Mouse (Mus musculus): Measurements from ENCODE around the gene Cfap58. TPM values are rescaled to one million over a fixed set of nuclear protein-coding genes. Genes with fewer than 3 reads are reported as not detected.

The Cfap58 gene
- polyA plus RNA-seq (2016; fragmentation: Nextera tagmentation; extraction: Ambion mirVana), result 0.06 TPM in 1 of 2 replicates, not detected in the other

- Histone ChIP-seq H3K27ac (peak within 1 kb of the TSS; percentile 3; the same call in 1 of the 2 replicates), H3K4me3 (peak within 1 kb of the TSS; percentile 48), H3K9me3 (no peaks in the 10 kb centered on the region), H3K4me1 (peaks cover 21% of the 10 kb centered on the region), H3K27me3 (ENCODE audit: poor library complexity, severe bottlenecking) (peaks cover 34% of the 10 kb centered on the region), H3K36me3 (replicated peaks) (no peaks in the 10 kb centered on the region)
- peak; percentile 85 for DNase-seq (ENCODE audit: extremely low spot score, low spot score)
- 7% methylated on average over 41 of the region's 41 CpGs for WGBS
Observed at GRCm38 (mm10) chr19:47937443-47938406, at the start of gene Cfap58. Gene Cfap58, plus strand, starts transcription at chr19:47937675.

GRCm38 (mm10) chr19:47888037-47888436 lies 49.4 kb upstream of the Cfap58 start:
- H3K27ac ChIP-seq, result no peak overlapping the region
- no peaks in the 10 kb centered on the region for H3K9me3 ChIP-seq
- WGBS, result 93% methylated on average over 8 of the region's 8 CpGs
- no peak overlapping the region for H3K4me3 ChIP-seq
- DNase-seq (ENCODE audit: extremely low spot score, low spot score), result no peak
- peaks cover 4% of the 10 kb centered on the region; the same call in 1 of the 2 replicates for H3K4me1 ChIP-seq
- H3K36me3 ChIP-seq (replicated peaks), result peaks cover 4% of the 10 kb centered on the region
- no peaks in the 10 kb centered on the region for H3K27me3 ChIP-seq (ENCODE audit: poor library complexity, severe bottlenecking)

GRCm38 (mm10) chr19:47890489-47891130 lies 46.9 kb upstream of the Cfap58 start:
- H3K4me3 ChIP-seq, result no peak overlapping the region
- H3K27ac ChIP-seq, result no peak overlapping the region
- WGBS, result 86% methylated on average over 10 of the region's 10 CpGs
- no peaks in the 10 kb centered on the region for H3K4me1 ChIP-seq
- no peak for DNase-seq (ENCODE audit: extremely low spot score, low spot score)
- H3K27me3 ChIP-seq (ENCODE audit: poor library complexity, severe bottlenecking), result no peaks in the 10 kb centered on the region
- peaks cover 29% of the 10 kb centered on the region for H3K36me3 ChIP-seq (replicated peaks)
- H3K9me3 ChIP-seq, result no peaks in the 10 kb centered on the region

GRCm38 (mm10) chr19:47891562-47892312 lies 45.7 kb upstream of the Cfap58 start:
- H3K27me3 ChIP-seq (ENCODE audit: poor library complexity, severe bottlenecking), result no peaks in the 10 kb centered on the region
- no peaks in the 10 kb centered on the region for H3K4me1 ChIP-seq
- DNase-seq (ENCODE audit: extremely low spot score, low spot score), result no peak
- no peak overlapping the region for H3K27ac ChIP-seq
- no peak overlapping the region for H3K4me3 ChIP-seq
- H3K9me3 ChIP-seq, result no peaks in the 10 kb centered on the region
- H3K36me3 ChIP-seq (replicated peaks), result peaks cover 41% of the 10 kb centered on the region
- WGBS, result 89% methylated on average over 11 of the region's 11 CpGs

- H3K27ac ChIP-seq, result no peak overlapping the region
- WGBS, result 93% methylated on average over 6 of the region's 6 CpGs
- H3K9me3 ChIP-seq, result no peaks in the 10 kb centered on the region
- H3K4me3 ChIP-seq, result no peak overlapping the region
- H3K36me3 ChIP-seq (replicated peaks), result peaks cover 54% of the 10 kb centered on the region
- no peaks in the 10 kb centered on the region for H3K27me3 ChIP-seq (ENCODE audit: poor library complexity, severe bottlenecking)
- no peak for DNase-seq (ENCODE audit: extremely low spot score, low spot score)
- H3K4me1 ChIP-seq, result no peaks in the 10 kb centered on the region
Observed at GRCm38 (mm10) chr19:47893092-47893491, 44.4 kb upstream of the Cfap58 start.

GRCm38 (mm10) chr19:47898472-47899079 lies 38.9 kb upstream of the Cfap58 start:
- Histone ChIP-seq H3K4me1 (peaks cover 21% of the 10 kb centered on the region), H3K4me3 (no peak overlapping the region), H3K36me3 (replicated peaks) (peaks cover 62% of the 10 kb centered on the region), H3K9me3 (no peaks in the 10 kb centered on the region), H3K27me3 (ENCODE audit: poor library complexity, severe bottlenecking) (no peaks in the 10 kb centered on the region), H3K27ac (no peak overlapping the region)
- DNase-seq (ENCODE audit: extremely low spot score, low spot score), result no peak
- 94% methylated on average over 8 of the region's 8 CpGs for WGBS

- Histone ChIP-seq H3K9me3 (no peaks in the 10 kb centered on the region), H3K36me3 (replicated peaks) (peaks cover 51% of the 10 kb centered on the region), H3K4me1 (peaks cover 30% of the 10 kb centered on the region), H3K4me3 (no peak overlapping the region), H3K27ac (no peak overlapping the region), H3K27me3 (ENCODE audit: poor library complexity, severe bottlenecking) (no peaks in the 10 kb centered on the region)
- no peak for DNase-seq (ENCODE audit: extremely low spot score, low spot score)
- 74% methylated on average over 6 of the region's 6 CpGs for WGBS
Observed at GRCm38 (mm10) chr19:47900012-47900411, 37.5 kb upstream of the Cfap58 start.

GRCm38 (mm10) chr19:47900558-47900957 lies 36.9 kb upstream of the Cfap58 start:
- DNase-seq (ENCODE audit: extremely low spot score, low spot score), result no peak
- Histone ChIP-seq H3K27ac (no peak overlapping the region), H3K4me3 (no peak overlapping the region), H3K4me1 (peaks cover 35% of the 10 kb centered on the region), H3K27me3 (ENCODE audit: poor library complexity, severe bottlenecking) (no peaks in the 10 kb centered on the region), H3K9me3 (no peaks in the 10 kb centered on the region), H3K36me3 (replicated peaks) (peaks cover 46% of the 10 kb centered on the region)
- WGBS, result 87% methylated on average over 10 of the region's 10 CpGs

GRCm38 (mm10) chr19:47902316-47903201 lies 34.9 kb upstream of the Cfap58 start:
- H3K4me3 ChIP-seq, result no peak overlapping the region
- DNase-seq (ENCODE audit: extremely low spot score, low spot score), result no peak
- H3K4me1 ChIP-seq, result peaks cover 38% of the 10 kb centered on the region
- no peaks in the 10 kb centered on the region for H3K9me3 ChIP-seq
- WGBS, result 76% methylated on average over 13 of the region's 13 CpGs
- 0 out of 2 replicates have a peak overlapping the region, but pooled peaks have one; percentile 17 for H3K27ac ChIP-seq
- H3K36me3 ChIP-seq (replicated peaks), result peaks cover 32% of the 10 kb centered on the region
- H3K27me3 ChIP-seq (ENCODE audit: poor library complexity, severe bottlenecking), result no peaks in the 10 kb centered on the region

- WGBS, result 57% methylated on average over 4 of the region's 4 CpGs
- Histone ChIP-seq H3K4me1 (peaks cover 45% of the 10 kb centered on the region), H3K27me3 (ENCODE audit: poor library complexity, severe bottlenecking) (no peaks in the 10 kb centered on the region), H3K36me3 (replicated peaks) (peaks cover 25% of the 10 kb centered on the region), H3K27ac (no peak overlapping the region), H3K4me3 (no peak overlapping the region), H3K9me3 (no peaks in the 10 kb centered on the region)
- no peak for DNase-seq (ENCODE audit: extremely low spot score, low spot score)
Observed at GRCm38 (mm10) chr19:47903679-47904078, 33.8 kb upstream of the Cfap58 start.

GRCm38 (mm10) chr19:47905081-47905480 lies 32.4 kb upstream of the Cfap58 start:
- Histone ChIP-seq H3K27ac (0 out of 2 replicates have a peak overlapping the region, but pooled peaks have one; percentile 1), H3K4me1 (peaks cover 59% of the 10 kb centered on the region), H3K36me3 (replicated peaks) (peaks cover 17% of the 10 kb centered on the region), H3K27me3 (ENCODE audit: poor library complexity, severe bottlenecking) (no peaks in the 10 kb centered on the region), H3K4me3 (no peak overlapping the region), H3K9me3 (no peaks in the 10 kb centered on the region)
- no peak for DNase-seq (ENCODE audit: extremely low spot score, low spot score)
- 93% methylated on average over 4 of the region's 4 CpGs for WGBS
